Mouse (Mus musculus) embryonic stem cell, embryonic (primary cell): ENCODE measurements at regions not wholly inside any gene's neighbourhood (a gene's known extent, or its start where the extent isn't known, plus 50 kb on each side); places are given as distances from the start of the nearest gene placed in this dataset.

Experiments used
- CTCF ChIA-PET, 4 experiments: fragments of 300-600 bp in 2 of 4; fragments of 350-600 bp in 2 of 4; sonication (Branson Sonifier 250); formaldehyde crosslinking; loops; one replicate each; lab custom pipeline; 2022; ENCODE audit warnings: inconsistent platforms in 2 of 4; lab: Charles Lee
- POLR2A ChIA-PET, 4 experiments: fragments of 300-600 bp in 2 of 4; fragments of 350-600 bp in 2 of 4; sonication (Branson Sonifier 250); formaldehyde crosslinking; loops; one replicate each; lab custom pipeline; 2022; ENCODE audit warnings: antibody characterized with exemption in 4 of 4, inconsistent platforms in 1 of 4; lab: Charles Lee

- ChIA-PET POLR2A (no interaction called here), CTCF (no interaction called here)
Measured at GRCm38 (mm10) chr3:149395082-149395481, 404.7 kb upstream of the Adgrl2 start.

GRCm38 (mm10) chr3:149393317-149394172, 403.2 kb upstream of the Adgrl2 start:
- POLR2A ChIA-PET, result no interaction called here
- CTCF ChIA-PET, result no interaction called here

- POLR2A ChIA-PET, result no interaction called here
- CTCF ChIA-PET, result no interaction called here
Measured at GRCm38 (mm10) chr3:149392164-149392563, 401.8 kb upstream of the Adgrl2 start.

GRCm38 (mm10) chr3:149387537-149387936, 397.2 kb upstream of the Adgrl2 start:
- POLR2A ChIA-PET, result no interaction called here
- CTCF ChIA-PET, result no interaction called here

GRCm38 (mm10) chr3:149386027-149386426, 395.7 kb upstream of the Adgrl2 start:
- ChIA-PET CTCF (no interaction called here), POLR2A (no interaction called here)

- POLR2A ChIA-PET, result no interaction called here
- CTCF ChIA-PET, result no interaction called here
Measured at GRCm38 (mm10) chr3:149385336-149385735, 395.0 kb upstream of the Adgrl2 start.

GRCm38 (mm10) chr3:149381559-149382245, 391.3 kb upstream of the Adgrl2 start:
- ChIA-PET CTCF (no interaction called here), POLR2A (no interaction called here)

- POLR2A ChIA-PET, result no interaction called here
Measured at GRCm38 (mm10) chr3:149381051-149381450, 390.7 kb upstream of the Adgrl2 start.

GRCm38 (mm10) chr3:149379866-149380472, 389.6 kb upstream of the Adgrl2 start:
- ChIA-PET CTCF (no interaction called here), POLR2A (no interaction called here)

More at GRCm38 (mm10) chr3:149381051-149381450, 390.7 kb upstream of the Adgrl2 start:
- CTCF ChIA-PET, result no interaction called here

GRCm38 (mm10) chr3:149379249-149379865, 389.0 kb upstream of the Adgrl2 start:
- ChIA-PET POLR2A (no interaction called here), CTCF (no interaction called here)

GRCm38 (mm10) chr3:149371439-149371838, 381.1 kb upstream of the Adgrl2 start:
- POLR2A ChIA-PET, result no interaction called here
- CTCF ChIA-PET, result interaction anchor here in 1 of 4 experiments (0.7 kb wide), 1 partner anchor 13 kb away, joined by 3 read pairs; no protein-coding TSS in a partner anchor

- POLR2A ChIA-PET, result interaction anchor here in 1 of 4 experiments (0.6 kb wide), 1 partner anchor 59 kb away, joined by 4 read pairs; no protein-coding TSS in a partner anchor
- CTCF ChIA-PET, result interaction anchor here in 1 of 4 experiments (0.7 kb wide), 1 partner anchor 13 kb away, joined by 3 read pairs; no protein-coding TSS in a partner anchor
Measured at GRCm38 (mm10) chr3:149370517-149371227, 380.3 kb upstream of the Adgrl2 start.

GRCm38 (mm10) chr3:149367888-149368287, 377.5 kb upstream of the Adgrl2 start:
- ChIA-PET CTCF (no interaction called here), POLR2A (no interaction called here)

GRCm38 (mm10) chr3:149360164-149360563, 369.8 kb upstream of the Adgrl2 start:
- POLR2A ChIA-PET, result interaction anchor here in 1 of 4 experiments (0.7 kb wide), 1 partner anchor 17 kb away, joined by 4 read pairs; no protein-coding TSS in a partner anchor
- CTCF ChIA-PET, result no interaction called here

GRCm38 (mm10) chr3:149358570-149359193, 368.3 kb upstream of the Adgrl2 start:
- POLR2A ChIA-PET, result interaction anchor here in 1 of 4 experiments (1.1 kb wide), 1 partner anchor 204 kb away, joined by 3 read pairs; no protein-coding TSS in a partner anchor
- CTCF ChIA-PET, result interaction anchor here in 1 of 4 experiments (0.7 kb wide), 1 partner anchor 13 kb away, joined by 3 read pairs; no protein-coding TSS in a partner anchor

GRCm38 (mm10) chr3:149357903-149358569, 367.7 kb upstream of the Adgrl2 start:
- POLR2A ChIA-PET, result interaction anchor here in 1 of 4 experiments (1.1 kb wide), 1 partner anchor 204 kb away, joined by 3 read pairs; no protein-coding TSS in a partner anchor

GRCm38 (mm10) chr3:149357121-149357520, 366.8 kb upstream of the Adgrl2 start:
- ChIA-PET POLR2A (no interaction called here), CTCF (no interaction called here)

More at GRCm38 (mm10) chr3:149357903-149358569, 367.7 kb upstream of the Adgrl2 start:
- CTCF ChIA-PET, result interaction anchor here in 1 of 4 experiments (0.7 kb wide), 1 partner anchor 13 kb away, joined by 3 read pairs; no protein-coding TSS in a partner anchor
